Mouse (Mus musculus) erythroblast, adult 5-6 weeks (primary cell): ENCODE results near the gene Lpp. TPM values are rescaled to one million over a fixed set of nuclear protein-coding genes. Genes with fewer than 3 reads are reported as not detected.

Source experiments
- ATAC-seq: replicated peaks from 2 replicates; pipeline ENCODE4 v1.8.0; 2016; ENCODE audit warnings: moderate number of reproducible peaks, mild to moderate bottlenecking, moderate TSS enrichment, inconsistent platforms; ENCODE audit not compliant: poor library complexity, low FRiP score, severe bottlenecking
- total RNA-seq, 2 experiments: library from RNA; stranded (forward) in 1 of 2; stranded (reverse) in 1 of 2; fragments of 150-400 nt in 1 of 2; fragments of 200-764, 138-1000 nt in 1 of 2; gene quantifications; 2 replicates each; pipeline versions ENCODE4 v1.2.3 to v1.2.4; 2015 to 2017; ENCODE audit warnings: low replicate concordance in 2 of 2

Gene Lpp
- total RNA-seq, 2 experiments from 2014 or later = 2.0 to 3.3 TPM

- ATAC-seq = no peak
Measured at GRCm38 (mm10) chr16:24398476-24398875, 5.2 kb downstream of the Lpp start.

- no peak for ATAC-seq
Measured at GRCm38 (mm10) chr16:24398893-24399292, 5.6 kb downstream of the Lpp start.

GRCm38 (mm10) chr16:24399524-24399923 lies 6.2 kb downstream of the Lpp start:
- no peak for ATAC-seq

GRCm38 (mm10) chr16:24400776-24401175 lies 7.5 kb downstream of the Lpp start:
- ATAC-seq = no peak

- no peak for ATAC-seq
Measured at GRCm38 (mm10) chr16:24402801-24403200, 9.5 kb downstream of the Lpp start.

GRCm38 (mm10) chr16:24403733-24404380 lies 10.6 kb downstream of the Lpp start:
- no peak for ATAC-seq

- ATAC-seq = no peak
Measured at GRCm38 (mm10) chr16:24406521-24406920, 13.2 kb downstream of the Lpp start.

GRCm38 (mm10) chr16:24411281-24411680 lies 18.0 kb downstream of the Lpp start:
- ATAC-seq = no peak

- no peak for ATAC-seq
Measured at GRCm38 (mm10) chr16:24412193-24412592, 18.9 kb downstream of the Lpp start.

GRCm38 (mm10) chr16:24413059-24413458 lies 19.8 kb downstream of the Lpp start:
- no peak for ATAC-seq

- no peak for ATAC-seq
Measured at GRCm38 (mm10) chr16:24418022-24418421, 24.7 kb downstream of the Lpp start.

- no peak for ATAC-seq
Measured at GRCm38 (mm10) chr16:24420603-24421120, 27.4 kb downstream of the Lpp start.

- ATAC-seq = no peak
Measured at GRCm38 (mm10) chr16:24421687-24422418, 28.5 kb downstream of the Lpp start.

- no peak for ATAC-seq
Measured at GRCm38 (mm10) chr16:24423196-24423595, 29.9 kb downstream of the Lpp start.

GRCm38 (mm10) chr16:24423751-24424150 lies 30.4 kb downstream of the Lpp start:
- no peak; the same call in 1 of the 2 replicates for ATAC-seq

GRCm38 (mm10) chr16:24424356-24424977 lies 31.2 kb downstream of the Lpp start:
- ATAC-seq = no peak

- ATAC-seq = no peak
Measured at GRCm38 (mm10) chr16:24425816-24426215, 32.5 kb downstream of the Lpp start.

- no peak for ATAC-seq
Measured at GRCm38 (mm10) chr16:24427606-24428005, 34.3 kb downstream of the Lpp start.

- ATAC-seq = no peak
Measured at GRCm38 (mm10) chr16:24428055-24428454, 34.7 kb downstream of the Lpp start.

GRCm38 (mm10) chr16:24428742-24429141 lies 35.4 kb downstream of the Lpp start:
- no peak for ATAC-seq

- no peak for ATAC-seq
Measured at GRCm38 (mm10) chr16:24429691-24430090, 36.4 kb downstream of the Lpp start.
